In the genomic region with DNA sequence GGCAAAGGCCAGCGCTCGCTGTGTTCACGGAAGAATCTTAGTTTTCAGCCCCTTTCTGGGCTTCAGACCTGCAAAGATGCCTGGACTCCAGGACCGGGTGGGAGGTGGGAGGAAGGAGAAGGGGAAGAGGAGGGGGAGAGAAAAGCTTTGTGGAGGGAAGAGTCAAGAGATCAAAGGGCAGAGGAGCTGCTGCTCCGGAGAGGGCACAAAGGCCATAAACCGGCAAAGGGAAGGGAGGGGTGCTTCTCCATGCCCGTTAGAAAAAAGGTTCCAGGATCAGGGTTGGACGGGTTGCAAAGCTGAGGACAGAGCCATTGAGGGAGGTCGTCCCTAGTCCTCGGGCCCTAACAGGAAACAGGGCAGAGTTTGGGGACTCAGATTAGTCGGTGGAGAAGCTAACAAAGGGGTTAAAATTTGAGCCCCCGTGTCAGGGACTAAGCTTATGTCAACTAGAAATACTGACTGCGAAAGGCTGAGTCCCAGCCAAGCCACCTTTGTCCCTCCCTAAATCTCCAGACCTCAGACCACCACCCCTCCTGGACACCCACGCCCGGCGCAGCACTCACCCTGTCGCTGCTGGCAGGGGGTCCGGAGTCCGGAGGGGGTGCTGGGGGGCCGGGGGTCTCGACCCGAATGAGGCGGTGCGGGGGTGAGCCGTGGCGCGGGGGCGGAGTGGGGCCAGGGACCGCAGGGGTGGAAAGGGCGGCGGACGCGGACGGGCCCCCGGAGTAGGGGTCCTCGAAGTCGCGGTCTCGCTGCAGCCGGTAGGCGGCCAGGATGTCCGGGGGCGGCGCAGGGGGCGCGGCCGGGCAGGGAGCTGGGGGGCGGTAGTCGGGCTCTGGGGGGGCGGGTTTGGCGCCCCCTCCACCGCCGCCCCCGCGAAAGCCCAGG, we compare ENCODE assay signal across 8 mouse cellular contexts. TPM values are rescaled to one million over a fixed set of nuclear protein-coding genes. Genes with fewer than 3 reads are reported as not detected.
DNase-seq lines count a peak whose midpoint lies in the region; ATAC-seq lines count a peak whose summit lies in the region.

No protein-coding gene starts in this region.

- H3K4me2 ChIP-seq in hindbrain, embryonic 13.5 days, result peak overlapping the region; percentile 79
- H3K4me2 ChIP-seq in neural tube, embryonic 11.5 days (ENCODE audit: low read depth), result peak overlapping the region; percentile 87

- peak overlapping the region; percentile 95 for H3K9ac ChIP-seq in hindbrain, embryonic 13.5 days
- H3K9ac ChIP-seq in neural tube, embryonic 11.5 days (ENCODE audit: low read length), result peak overlapping the region; percentile 96

- peaks cover 37% of the 10 kb centered on the region for H3K4me1 ChIP-seq in hindbrain, embryonic 13.5 days (replicated peaks)
- peaks cover 17% of the 10 kb centered on the region for H3K4me1 ChIP-seq in neural tube, embryonic 11.5 days (ENCODE audit: control insufficient read depth, insufficient read depth, low read length)

- intact Hi-C loops in left cerebral cortex, postnatal 25 days (cut with DNase I), result loop anchor here (1.0 kb wide), 1 partner anchor 20 kb away; no protein-coding TSS in a partner anchor

- peak; percentile 52 for ATAC-seq in hindbrain, embryonic 13.5 days (ENCODE audit: low FRiP score)
- ATAC-seq in neural tube, embryonic 11.5 days (ENCODE audit: insufficient read depth, low FRiP score, low TSS enrichment), result peak; percentile 45

- 1% methylated on average over 43 of the region's 55 CpGs for WGBS in hindbrain, embryonic 13.5 days
- 0% methylated on average over 37 of the region's 55 CpGs for WGBS in neural tube, embryonic 11.5 days

- DNase-seq in 416B (ENCODE audit: low read depth), result peak; percentile 47
- DNase-seq in CD4-positive, CD25-positive, alpha-beta regulatory T cell, adult 2 months (ENCODE audit: low read depth, low spot score), result peak; percentile 32
- peak; percentile 70 for DNase-seq in embryo, embryonic 10 days (ENCODE audit: low spot score)
- DNase-seq in liver, result peak; percentile 55
- DNase-seq in neural tube, embryonic 11.5 days (ENCODE audit: low spot score), result peak; percentile 48
- no peak for DNase-seq in left cerebral cortex, postnatal 25 days (ENCODE audit: low spot score in 2 of 2)
- DNase-seq in ovary, postnatal 14 days (ENCODE audit: low spot score), result no peak

- peaks cover 8% of the 10 kb centered on the region; the same call in 1 of the 2 replicates for H3K27me3 ChIP-seq in hindbrain, embryonic 13.5 days
- no peaks in the 10 kb centered on the region for H3K27me3 ChIP-seq in neural tube, embryonic 11.5 days (ENCODE audit: control insufficient read depth, insufficient read depth, low read length)

- peak overlapping the region; percentile 95 for H3K4me3 ChIP-seq in hindbrain, embryonic 13.5 days
- peak overlapping the region; percentile 95 for H3K4me3 ChIP-seq in neural tube, embryonic 11.5 days (ENCODE audit: low read depth, low read length)

- H3K36me3 ChIP-seq in hindbrain, embryonic 13.5 days, result peaks cover 7% of the 10 kb centered on the region; the same call in 1 of the 2 replicates
- peaks cover 4% of the 10 kb centered on the region; the same call in 1 of the 2 replicates for H3K36me3 ChIP-seq in neural tube, embryonic 11.5 days (ENCODE audit: control insufficient read depth, insufficient read depth, low read length)

- H3K9me3 ChIP-seq in hindbrain, embryonic 13.5 days, result no peaks in the 10 kb centered on the region
- no peaks in the 10 kb centered on the region for H3K9me3 ChIP-seq in neural tube, embryonic 11.5 days (ENCODE audit: control insufficient read depth, low read length)

- peak overlapping the region; percentile 82 for H3K27ac ChIP-seq in hindbrain, embryonic 13.5 days
- no peak overlapping the region for H3K27ac ChIP-seq in neural tube, embryonic 11.5 days (ENCODE audit: low read depth, low read length)

RNA-seq across cellular contexts. Expression of gene Shf, which starts 0.6 kb away (rescaled TPM):
- polyA plus RNA-seq in hindbrain, embryonic 13.5 days (2015; fragmentation: Nextera tagmentation; extraction: Ambion mirVana), result 12.9 and 13.5 TPM in 2 replicates
- polyA plus RNA-seq in neural tube, embryonic 11.5 days (2014; fragmentation: Nextera tagmentation; extraction: Ambion mirVana), result 12.9 and 13.8 TPM in 2 replicates
- total RNA-seq in left cerebral cortex, postnatal 25 days (2021), result 10 to 100 TPM; 64.9 to 72.2 TPM

RNA-seq across cellular contexts. Expression of gene Duox1, which starts 52.9 kb away (rescaled TPM):
- polyA plus RNA-seq in hindbrain, embryonic 13.5 days (2015; fragmentation: Nextera tagmentation; extraction: Ambion mirVana), result 0.13 and 0.16 TPM in 2 replicates
- 0.07 and 0.11 TPM in 2 replicates for polyA plus RNA-seq in neural tube, embryonic 11.5 days (2014; fragmentation: Nextera tagmentation; extraction: Ambion mirVana)
- under 1 TPM in 1 of 2 experiments, not detected in 1; 0.07 TPM for total RNA-seq in left cerebral cortex, postnatal 25 days (2021)

RNA-seq across cellular contexts. Expression of gene Duoxa1, which starts 54.8 kb away (rescaled TPM):
- polyA plus RNA-seq in hindbrain, embryonic 13.5 days (2015; fragmentation: Nextera tagmentation; extraction: Ambion mirVana), result 0.13 TPM in 1 of 2 replicates, not detected in the other
- polyA plus RNA-seq in neural tube, embryonic 11.5 days (2014; fragmentation: Nextera tagmentation; extraction: Ambion mirVana), result not detected in 2 replicates
- total RNA-seq in left cerebral cortex, postnatal 25 days (2021), result not detected

RNA-seq across cellular contexts. Expression of gene Slc28a2, which starts 58.0 kb away (rescaled TPM):
- 0.05 and 0.14 TPM in 2 replicates for polyA plus RNA-seq in hindbrain, embryonic 13.5 days (2015; fragmentation: Nextera tagmentation; extraction: Ambion mirVana)
- polyA plus RNA-seq in neural tube, embryonic 11.5 days (2014; fragmentation: Nextera tagmentation; extraction: Ambion mirVana), result 0.13 TPM in 1 of 2 replicates, not detected in the other
- total RNA-seq in left cerebral cortex, postnatal 25 days (2021), result not detected

Comparison
In these comparisons a context has a peak if more than half of its experiments do, and no peak if none do; other contexts are left out.
1. DNase-seq: peak in 416B (single experiment), CD4-positive, CD25-positive, alpha-beta regulatory T cell, adult 2 months (single experiment), embryo, embryonic 10 days (single experiment), liver (single experiment) and neural tube, embryonic 11.5 days (single experiment); none in left cerebral cortex, postnatal 25 days (0 of 2) and ovary, postnatal 14 days (single experiment).